Mouse (Mus musculus): ENCODE data around the gene Ilf3. TPM values are rescaled to one million over a fixed set of nuclear protein-coding genes. Genes with fewer than 3 reads are reported as not detected.
A peak's percentile ranks its signal among the peaks of the same experiment; 100 is the strongest.

Ilf3 gene
- total RNA-seq, 1 experiment, result 159 TPM

GRCm38 (mm10) chr9:21405525-21405924, 37.9 kb downstream of the Ilf3 start:
- H3K9me3 ChIP-seq (ENCODE audit: control insufficient read depth, insufficient read depth, low read depth, low read length), result no peaks in the 10 kb centered on the region
- H3K9ac ChIP-seq (ENCODE audit: insufficient read depth, low read depth, low read length, poor library complexity, severe bottlenecking), result no peak overlapping the region
- TF ChIP-seq ZNF384 (IDR thresholded peaks at IDR 0.05; ENCODE audit: low read depth, low read length), result no peak
- TF ChIP-seq HCFC1 (IDR thresholded peaks at IDR 0.05; ENCODE audit: borderline replicate concordance, insufficient read depth, low read length), result no peak
- TF ChIP-seq ZC3H11A (IDR thresholded peaks at IDR 0.05; ENCODE audit: borderline replicate concordance, low read depth, low read length), result no peak
- no peak for TF ChIP-seq MAFK (IDR thresholded peaks at IDR 0.05; ENCODE audit: insufficient read depth, low read depth, low read length)
- no peak for TF ChIP-seq CHD2 (IDR thresholded peaks at IDR 0.05; ENCODE audit: low read depth, low read length)
- no peak overlapping the region for H3K4me3 ChIP-seq (ENCODE audit: insufficient read depth in 1 of 2, low read depth in 1 of 2, low read length in 2 of 2, poor library complexity in 1 of 2, severe bottlenecking in 1 of 2)
- in situ Hi-C loops (cut with MboI; ENCODE audit: low sequenced_read_pairs in 2 of 2, unreplicated experiment in 2 of 2), result no loop called here
- no peak overlapping the region; the same call in 1 of the 2 replicates for H3K27ac ChIP-seq (ENCODE audit: insufficient read depth, low read depth, low read length, poor library complexity, severe bottlenecking)
- peaks cover 0 to 3% of the 10 kb centered on the region in 2 experiments; a peak in 1 of 4 replicates for H3K4me1 ChIP-seq (ENCODE audit: control insufficient read depth in 2 of 2, insufficient read depth in 2 of 2, low read length in 2 of 2, poor library complexity in 1 of 2)
- no peak for DNase-seq (ENCODE audit: low read depth, low spot score)
- H3K36me3 ChIP-seq (ENCODE audit: control insufficient read depth, insufficient read depth, low read length, poor library complexity, severe bottlenecking), result peaks cover 57% of the 10 kb centered on the region

GRCm38 (mm10) chr9:21407951-21408350, 40.3 kb downstream of the Ilf3 start:
- peaks cover 0 to 3% of the 10 kb centered on the region in 2 experiments; a peak in 1 of 4 replicates for H3K4me1 ChIP-seq (ENCODE audit: control insufficient read depth in 2 of 2, insufficient read depth in 2 of 2, low read length in 2 of 2, poor library complexity in 1 of 2)
- in situ Hi-C loops (cut with MboI; ENCODE audit: low sequenced_read_pairs in 2 of 2, unreplicated experiment in 2 of 2), result no loop called here
- H3K9ac ChIP-seq (ENCODE audit: insufficient read depth, low read depth, low read length, poor library complexity, severe bottlenecking), result no peak overlapping the region
- H3K36me3 ChIP-seq (ENCODE audit: control insufficient read depth, insufficient read depth, low read length, poor library complexity, severe bottlenecking), result peaks cover 39% of the 10 kb centered on the region
- no peak overlapping the region for H3K27ac ChIP-seq (ENCODE audit: insufficient read depth, low read depth, low read length, poor library complexity, severe bottlenecking)
- H3K4me3 ChIP-seq (ENCODE audit: insufficient read depth in 1 of 2, low read depth in 1 of 2, low read length in 2 of 2, poor library complexity in 1 of 2, severe bottlenecking in 1 of 2), result no peak overlapping the region
- H3K9me3 ChIP-seq (ENCODE audit: control insufficient read depth, insufficient read depth, low read depth, low read length), result no peaks in the 10 kb centered on the region
- TF ChIP-seq CHD2 (IDR thresholded peaks at IDR 0.05; ENCODE audit: low read depth, low read length) (no peak), ZNF384 (IDR thresholded peaks at IDR 0.05; ENCODE audit: low read depth, low read length) (no peak), HCFC1 (IDR thresholded peaks at IDR 0.05; ENCODE audit: borderline replicate concordance, insufficient read depth, low read length) (no peak), ZC3H11A (IDR thresholded peaks at IDR 0.05; ENCODE audit: borderline replicate concordance, low read depth, low read length) (no peak), MAFK (IDR thresholded peaks at IDR 0.05; ENCODE audit: insufficient read depth, low read depth, low read length) (no peak)
- DNase-seq (ENCODE audit: low read depth, low spot score), result no peak

GRCm38 (mm10) chr9:21408624-21409023, 41.0 kb downstream of the Ilf3 start:
- in situ Hi-C loops (cut with MboI; ENCODE audit: low sequenced_read_pairs in 2 of 2, unreplicated experiment in 2 of 2), result no loop called here
- Histone ChIP-seq H3K9me3 (ENCODE audit: control insufficient read depth, insufficient read depth, low read depth, low read length) (no peaks in the 10 kb centered on the region), H3K4me3 (ENCODE audit: insufficient read depth in 1 of 2, low read depth in 1 of 2, low read length in 2 of 2, poor library complexity in 1 of 2, severe bottlenecking in 1 of 2) (no peak overlapping the region), H3K4me1 (ENCODE audit: control insufficient read depth in 2 of 2, insufficient read depth in 2 of 2, low read length in 2 of 2, poor library complexity in 1 of 2) (peaks cover 0 to 3% of the 10 kb centered on the region in 2 experiments; a peak in 1 of 4 replicates), H3K9ac (ENCODE audit: insufficient read depth, low read depth, low read length, poor library complexity, severe bottlenecking) (no peak overlapping the region), H3K27ac (ENCODE audit: insufficient read depth, low read depth, low read length, poor library complexity, severe bottlenecking) (no peak overlapping the region), H3K36me3 (ENCODE audit: control insufficient read depth, insufficient read depth, low read length, poor library complexity, severe bottlenecking) (peaks cover 32% of the 10 kb centered on the region)
- TF ChIP-seq ZC3H11A (IDR thresholded peaks at IDR 0.05; ENCODE audit: borderline replicate concordance, low read depth, low read length) (no peak), CHD2 (IDR thresholded peaks at IDR 0.05; ENCODE audit: low read depth, low read length) (no peak), MAFK (IDR thresholded peaks at IDR 0.05; ENCODE audit: insufficient read depth, low read depth, low read length) (no peak), ZNF384 (IDR thresholded peaks at IDR 0.05; ENCODE audit: low read depth, low read length) (no peak), HCFC1 (IDR thresholded peaks at IDR 0.05; ENCODE audit: borderline replicate concordance, insufficient read depth, low read length) (no peak)
- DNase-seq (ENCODE audit: low read depth, low spot score), result no peak

- peaks cover 26% of the 10 kb centered on the region for H3K36me3 ChIP-seq (ENCODE audit: control insufficient read depth, insufficient read depth, low read length, poor library complexity, severe bottlenecking)
- H3K4me3 ChIP-seq (ENCODE audit: insufficient read depth in 1 of 2, low read depth in 1 of 2, low read length in 2 of 2, poor library complexity in 1 of 2, severe bottlenecking in 1 of 2), result no peak overlapping the region
- no peak for TF ChIP-seq CHD2 (IDR thresholded peaks at IDR 0.05; ENCODE audit: low read depth, low read length)
- TF ChIP-seq HCFC1 (IDR thresholded peaks at IDR 0.05; ENCODE audit: borderline replicate concordance, insufficient read depth, low read length), result no peak
- no peak for TF ChIP-seq ZNF384 (IDR thresholded peaks at IDR 0.05; ENCODE audit: low read depth, low read length)
- no peak for TF ChIP-seq MAFK (IDR thresholded peaks at IDR 0.05; ENCODE audit: insufficient read depth, low read depth, low read length)
- peaks cover 0 to 5% of the 10 kb centered on the region in 2 experiments; a peak in 1 of 4 replicates for H3K4me1 ChIP-seq (ENCODE audit: control insufficient read depth in 2 of 2, insufficient read depth in 2 of 2, low read length in 2 of 2, poor library complexity in 1 of 2)
- peak; percentile 65 for DNase-seq (ENCODE audit: low read depth, low spot score)
- no peak overlapping the region for H3K9ac ChIP-seq (ENCODE audit: insufficient read depth, low read depth, low read length, poor library complexity, severe bottlenecking)
- no peak overlapping the region for H3K27ac ChIP-seq (ENCODE audit: insufficient read depth, low read depth, low read length, poor library complexity, severe bottlenecking)
- H3K9me3 ChIP-seq (ENCODE audit: control insufficient read depth, insufficient read depth, low read depth, low read length), result no peaks in the 10 kb centered on the region
- in situ Hi-C loops (cut with MboI; ENCODE audit: low sequenced_read_pairs in 2 of 2, unreplicated experiment in 2 of 2), result no loop called here
Measured at GRCm38 (mm10) chr9:21409592-21410317, 42.1 kb downstream of the Ilf3 start.
